Mouse (Mus musculus) v-Abl transformed pro-B cells (cell line): ENCODE measurements around the gene Bak1.

ENCODE experiments used
- in situ Hi-C, 2 experiments: fragments of 400-800 bp; cut with MboI; formaldehyde crosslinking; loops; one replicate each; pipeline ENCODE4 v1.15.1; 2025; ENCODE audit not compliant: unreplicated experiment in 2 of 2

Gene Bak1

DNA sequence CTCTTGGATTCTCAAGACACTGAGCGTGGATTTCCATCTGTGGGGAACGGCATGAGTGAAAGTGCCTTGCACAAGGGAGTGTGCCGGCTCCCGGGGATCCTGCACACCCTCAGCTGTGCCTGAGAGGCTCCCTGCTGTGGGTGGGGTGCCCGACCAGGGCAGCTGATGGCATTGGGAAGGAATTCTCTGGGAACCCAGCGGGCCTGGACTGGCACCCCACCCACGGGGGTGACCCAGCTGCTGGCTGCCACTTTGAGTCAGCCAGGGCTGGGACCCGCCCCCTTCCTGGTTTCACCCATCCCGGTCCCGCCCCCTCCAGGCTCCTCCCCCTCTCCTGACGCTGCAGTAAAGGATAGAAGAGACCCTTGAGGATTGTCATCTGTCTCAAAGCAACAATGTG lies 22.7 kb upstream of the Bak1 start:
- in situ Hi-C loops: no loop called here

DNA sequence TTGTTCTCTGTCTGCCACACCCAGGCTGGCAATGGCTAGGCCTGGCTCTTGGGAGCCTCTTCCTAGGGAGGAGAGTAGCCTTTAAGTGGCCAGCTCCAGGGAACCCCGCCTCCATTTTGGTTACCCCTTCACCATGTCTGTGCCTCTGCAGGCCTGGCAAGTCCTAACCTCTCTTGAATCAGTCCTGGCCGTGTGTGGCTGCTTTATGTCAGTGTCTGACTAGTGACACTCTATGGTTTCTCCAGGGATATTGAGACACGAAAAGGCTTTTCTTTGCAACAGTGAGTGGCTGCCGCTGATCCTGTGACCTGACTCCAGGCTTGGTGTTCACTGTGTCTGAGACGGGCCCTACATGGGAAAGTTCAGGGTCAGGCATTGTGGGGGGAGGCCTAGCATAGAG lies 22.0 kb upstream of the Bak1 start:
- in situ Hi-C loops: no loop called here

DNA sequence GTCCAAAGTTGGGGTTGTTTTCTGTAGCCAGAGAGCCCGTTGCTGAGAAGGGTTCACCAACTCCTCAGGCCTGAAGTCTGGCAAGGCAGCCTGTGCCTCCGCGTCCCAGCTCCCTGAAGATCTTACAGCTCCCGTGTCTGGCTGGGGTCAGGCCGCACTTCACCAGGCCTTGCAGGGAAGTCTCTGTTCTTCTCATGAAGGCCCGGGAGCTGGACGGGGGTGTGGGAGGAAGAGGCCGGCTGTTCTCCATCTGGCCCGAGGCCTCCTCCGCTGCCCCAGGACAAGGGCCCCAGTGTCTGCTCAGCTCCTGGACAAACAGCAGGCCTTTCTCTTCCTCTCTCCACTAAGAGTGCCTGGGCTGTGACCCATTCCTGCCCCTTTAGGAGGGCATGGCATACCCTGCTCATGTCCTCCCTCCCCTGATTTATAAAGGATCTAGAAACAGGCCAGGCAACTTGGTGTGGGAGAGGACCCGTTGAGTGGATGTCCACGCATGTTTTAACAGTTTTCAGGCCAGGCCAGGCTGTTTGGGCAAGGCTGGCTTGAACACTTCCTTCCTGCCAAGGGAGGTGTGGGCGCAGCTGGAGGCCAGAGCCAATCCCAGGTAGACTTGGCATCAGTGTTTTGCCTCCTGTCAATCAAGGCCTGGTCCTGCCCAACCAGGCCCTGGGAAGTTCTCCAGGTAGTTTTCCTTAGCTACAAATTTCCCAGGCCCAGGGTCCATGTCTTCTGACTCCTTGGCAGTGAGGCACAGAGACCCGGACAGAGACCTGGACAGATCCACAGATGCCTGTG lies 19.8 kb upstream of the Bak1 start:
- in situ Hi-C loops: loop anchor here in 1 of 2 experiments (25.0 kb wide), 1 partner anchor 1464 kb away; the partner anchor contains the start of gene Fkbp5

DNA sequence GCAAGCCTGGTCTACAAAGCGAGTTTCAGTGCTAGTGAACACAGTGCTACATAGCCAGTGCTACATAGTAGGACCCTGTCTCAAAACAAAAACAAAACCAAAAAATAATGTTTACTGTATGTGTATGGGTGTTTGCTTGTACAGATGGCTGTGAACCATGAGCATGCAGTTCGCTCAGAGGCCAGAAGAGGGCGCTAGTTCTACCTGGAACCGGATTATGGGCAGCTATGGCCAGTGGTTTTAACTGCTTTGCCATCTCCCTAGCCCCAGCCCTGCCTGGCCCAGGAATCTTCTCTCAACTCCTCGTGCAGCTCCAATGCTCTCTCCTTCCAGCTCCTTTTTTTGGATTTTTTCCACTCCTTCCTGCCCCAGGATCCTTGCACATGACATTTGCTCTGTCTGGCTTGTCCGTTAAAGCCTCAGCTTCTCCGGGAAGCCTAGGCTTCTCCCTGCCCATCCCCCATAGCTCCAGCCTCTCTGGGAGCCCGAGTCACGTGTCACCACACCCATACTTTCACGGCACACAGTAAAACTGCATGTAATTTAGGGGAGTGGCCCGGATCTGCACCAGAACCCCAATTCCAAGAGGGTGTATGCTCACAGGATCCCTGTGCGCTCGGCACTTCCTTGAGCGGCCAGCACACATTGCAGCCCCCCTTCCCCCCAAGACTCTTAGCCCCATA lies 19.1 kb upstream of the Bak1 start:
- in situ Hi-C loops: loop anchor here in 1 of 2 experiments (25.0 kb wide), 1 partner anchor 1464 kb away; the partner anchor contains the start of gene Fkbp5

DNA sequence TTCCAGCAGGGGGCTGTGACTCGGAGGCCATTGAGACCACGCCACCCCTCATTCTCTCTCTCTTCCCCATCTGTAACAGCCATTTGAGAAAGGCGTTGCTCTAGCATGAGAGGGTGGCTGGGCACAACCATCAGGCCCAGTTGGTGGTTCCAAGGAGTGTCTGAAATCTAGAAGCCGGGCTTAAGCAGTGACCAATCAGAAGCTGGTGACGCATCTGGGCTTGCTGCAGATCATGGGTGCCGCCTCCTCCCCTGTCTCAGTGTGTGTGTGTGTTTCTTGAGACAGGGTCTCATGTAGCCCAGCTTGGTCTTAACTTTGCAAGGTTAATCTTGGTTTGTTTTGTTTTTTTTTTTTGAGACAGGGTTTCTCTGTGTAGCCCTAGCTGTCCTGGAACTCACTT lies 16.4 kb upstream of the Bak1 start:
- in situ Hi-C loops: loop anchor here in 1 of 2 experiments (25.0 kb wide), 1 partner anchor 1467 kb away; the partner anchor contains the start of gene Fkbp5

DNA sequence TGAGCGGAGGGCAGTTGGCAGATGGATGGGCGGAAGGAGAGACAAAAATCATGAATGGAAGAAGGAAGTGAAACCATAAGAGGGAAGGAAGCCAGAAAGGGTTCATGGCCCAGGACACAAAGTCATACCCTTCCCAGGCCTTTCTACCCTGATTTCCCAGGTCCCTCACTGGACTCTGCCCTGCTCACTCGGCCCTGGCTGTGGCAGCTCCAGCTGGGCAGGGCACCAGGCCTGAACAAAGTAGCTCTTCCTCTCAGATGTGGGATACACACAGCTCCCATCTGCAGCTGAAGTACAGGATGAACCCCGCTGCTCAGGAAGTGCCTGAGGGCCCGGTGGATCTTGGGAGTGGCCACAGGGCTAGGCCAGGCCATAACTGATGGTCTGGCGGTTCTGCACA lies 14.0 kb upstream of the Bak1 start:
- in situ Hi-C loops: loop anchor here in 1 of 2 experiments (25.0 kb wide), 1 partner anchor 1469 kb away; the partner anchor contains the start of gene Fkbp5

DNA sequence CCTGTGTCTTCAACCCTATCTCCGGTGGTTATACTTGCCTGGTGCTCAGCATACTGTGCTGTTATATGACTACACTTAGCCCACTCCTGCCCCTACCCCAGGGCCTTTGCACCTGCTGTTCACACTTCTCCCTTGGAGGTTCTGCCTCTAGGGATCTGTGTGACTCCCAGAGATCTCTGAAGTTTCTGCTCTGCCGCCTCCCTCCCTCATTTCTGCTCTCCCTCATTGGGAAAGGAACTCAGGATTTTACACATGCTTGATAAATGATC lies 12.9 kb upstream of the Bak1 start:
- in situ Hi-C loops: loop anchor here in 1 of 2 experiments (25.0 kb wide), 1 partner anchor 1471 kb away; the partner anchor contains the start of gene Fkbp5

DNA sequence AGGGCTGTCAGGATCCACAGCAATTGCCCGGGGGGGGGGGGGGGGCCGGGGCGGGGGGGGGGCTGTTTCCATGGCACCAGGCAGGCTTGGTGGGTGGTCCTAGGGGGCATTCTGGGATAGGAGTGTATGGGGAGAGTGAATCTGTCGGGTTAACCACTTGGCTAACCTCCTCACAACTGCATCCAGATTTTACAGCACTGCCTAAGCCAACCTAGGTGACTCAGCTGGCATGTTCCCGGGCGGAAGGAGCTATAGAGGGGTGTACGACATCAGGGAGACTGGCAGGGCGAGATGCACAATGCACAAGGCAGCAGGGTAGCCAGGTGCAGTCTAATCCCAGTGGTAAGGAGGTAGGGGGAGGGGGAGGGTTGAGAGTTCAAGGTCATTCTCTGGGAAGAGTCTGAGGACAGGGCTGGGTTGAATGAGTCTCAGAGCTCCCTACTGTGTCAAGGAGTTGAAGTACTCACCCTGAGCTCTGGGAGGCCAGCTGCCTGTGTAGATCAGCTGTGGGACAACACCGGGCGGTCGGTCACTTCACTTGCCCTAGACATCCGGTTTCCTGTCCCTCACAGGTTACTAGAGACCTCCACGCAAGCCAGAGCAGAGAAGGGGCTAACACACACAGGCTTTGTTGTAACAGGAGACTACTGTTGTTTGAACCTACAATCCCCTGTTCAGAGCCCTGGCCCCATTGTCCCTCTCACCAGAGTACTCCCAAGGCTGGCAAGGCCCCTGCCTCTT lies 12.4 kb upstream of the Bak1 start:
- in situ Hi-C loops: loop anchor here in 1 of 2 experiments (25.0 kb wide), 1 partner anchor 1471 kb away; the partner anchor contains the start of gene Fkbp5

DNA sequence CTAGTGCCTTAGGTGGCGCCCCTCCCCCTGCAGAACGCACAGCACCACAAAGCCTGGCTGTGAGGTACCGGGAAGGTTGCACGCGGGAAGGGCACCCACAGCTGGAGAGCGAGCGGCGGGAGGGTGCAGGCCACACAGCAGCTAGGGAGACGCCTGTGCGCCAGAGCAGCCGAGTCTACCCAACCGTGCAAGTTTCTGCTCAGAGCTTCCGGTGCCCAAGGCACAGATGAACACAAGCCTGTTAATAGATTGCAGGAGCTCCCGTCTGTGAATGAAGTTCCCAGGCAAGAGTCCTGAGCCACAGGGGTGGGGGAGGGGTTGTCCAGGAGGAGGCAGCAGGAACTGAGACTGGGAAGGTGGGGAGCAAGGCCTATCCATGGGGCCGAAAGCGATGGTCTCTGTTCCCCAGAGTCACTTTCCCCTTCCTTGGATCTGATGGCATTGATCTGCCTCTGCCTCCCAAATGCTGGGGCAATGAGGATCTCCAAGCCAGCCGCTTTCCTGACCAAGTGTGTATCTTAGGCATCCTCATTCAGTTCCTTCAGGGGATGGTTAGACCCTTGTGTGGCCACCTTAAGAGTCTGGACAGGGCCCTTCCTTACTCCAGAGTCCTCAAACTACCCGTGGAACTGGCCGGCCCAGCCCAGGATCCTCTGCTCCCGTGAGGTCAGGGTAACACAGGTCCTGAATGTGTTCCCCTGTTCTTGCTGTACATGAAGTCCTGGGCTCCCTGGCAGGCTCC lies 11.7 kb upstream of the Bak1 start:
- in situ Hi-C loops: loop anchor here in 1 of 2 experiments (25.0 kb wide), 1 partner anchor 1472 kb away; the partner anchor contains the start of gene Fkbp5

DNA sequence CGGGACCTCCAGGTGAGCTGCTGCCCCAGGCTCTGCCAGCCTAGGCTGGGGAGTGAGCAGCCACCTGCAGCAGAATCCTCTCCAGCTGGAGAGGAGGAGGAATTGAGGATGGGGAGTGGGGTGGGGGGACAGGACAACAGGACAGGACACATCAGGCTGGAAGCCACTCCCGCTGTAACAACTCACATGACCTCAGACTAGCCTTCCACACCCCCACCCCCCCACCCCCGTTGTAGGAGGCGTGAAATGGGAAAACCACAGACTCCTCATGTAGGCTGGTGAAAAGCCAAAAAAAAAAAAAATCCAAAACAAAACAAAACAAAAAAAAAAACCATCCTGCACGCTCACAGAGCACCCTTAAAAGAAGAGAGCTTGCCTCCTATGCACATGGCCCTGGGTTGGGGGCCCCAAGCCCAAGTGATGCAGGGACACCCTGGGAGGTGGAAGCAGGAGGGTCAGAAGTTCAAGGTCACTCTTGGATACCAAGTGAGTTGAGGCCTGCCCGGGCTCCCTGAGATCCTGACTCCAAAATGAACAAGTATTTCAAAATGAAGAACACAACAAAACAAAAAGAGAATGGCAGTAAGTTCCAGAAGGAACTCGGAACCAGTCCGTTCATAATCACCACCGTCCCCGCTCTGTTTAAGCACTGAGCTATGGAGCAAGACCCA lies 10.8 kb upstream of the Bak1 start:
- in situ Hi-C loops: loop anchor here in 1 of 2 experiments (25.0 kb wide), 1 partner anchor 1473 kb away; the partner anchor contains the start of gene Fkbp5

DNA sequence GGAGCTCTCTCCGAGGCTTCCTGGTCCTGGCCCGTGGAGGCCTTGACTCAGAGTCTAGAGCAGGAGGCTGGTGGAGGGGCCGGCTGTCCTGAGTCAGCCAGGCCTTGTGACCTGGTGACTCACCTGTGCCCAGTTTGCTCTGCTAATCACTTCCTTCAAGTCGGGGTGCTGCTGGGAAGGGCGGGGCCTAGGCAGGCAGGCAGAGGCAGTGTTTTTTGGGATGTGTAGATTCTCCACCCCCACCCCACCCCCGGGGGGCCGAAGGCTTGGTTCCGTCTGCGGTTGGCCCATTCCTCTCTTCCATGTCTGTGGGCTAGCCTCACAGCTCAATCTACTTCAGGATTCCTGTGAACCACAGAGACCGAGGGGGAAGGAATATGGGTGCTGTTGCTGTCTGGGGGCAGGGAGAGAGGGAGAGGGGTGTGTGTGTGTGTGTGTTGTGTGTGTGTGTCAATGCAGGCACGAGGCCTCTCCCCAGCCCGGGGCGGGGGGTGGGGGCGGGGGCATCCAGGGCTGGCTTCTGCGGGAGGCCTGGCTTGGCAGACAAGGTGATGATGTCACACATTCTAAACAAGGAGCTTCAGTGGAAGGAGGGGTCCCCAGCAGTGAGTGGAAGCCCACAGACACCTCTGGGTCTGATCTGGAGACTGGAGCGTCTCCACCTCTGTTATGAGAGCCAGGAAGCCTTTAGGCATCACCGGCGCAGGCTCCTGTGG lies 9.7 kb upstream of the Bak1 start:
- in situ Hi-C loops: loop anchor here in 1 of 2 experiments (25.0 kb wide), 1 partner anchor 1474 kb away; the partner anchor contains the start of gene Fkbp5

DNA sequence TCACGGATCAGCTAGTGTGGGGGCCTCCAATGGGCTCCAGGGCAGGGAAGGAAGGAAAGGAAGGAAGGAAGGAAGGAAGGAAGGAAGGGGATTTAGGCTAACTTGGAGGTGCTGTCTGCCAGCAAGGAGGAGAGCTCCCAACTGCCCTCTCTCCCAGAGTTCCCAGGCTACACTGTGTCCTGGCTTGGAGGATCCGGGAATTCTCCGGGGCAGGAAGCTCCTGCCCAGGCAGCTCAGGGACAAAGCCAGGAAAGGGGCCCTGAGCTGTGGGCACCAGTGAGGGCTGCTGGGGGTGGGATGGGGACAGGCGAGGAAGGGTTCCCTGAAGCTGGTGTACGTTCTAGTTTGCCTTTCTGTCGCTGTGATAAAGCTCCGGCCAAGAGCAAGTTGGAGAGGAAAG lies 7.7 kb upstream of the Bak1 start:
- in situ Hi-C loops: loop anchor here in 1 of 2 experiments (25.0 kb wide), 1 partner anchor 1476 kb away; the partner anchor contains the start of gene Fkbp5

DNA sequence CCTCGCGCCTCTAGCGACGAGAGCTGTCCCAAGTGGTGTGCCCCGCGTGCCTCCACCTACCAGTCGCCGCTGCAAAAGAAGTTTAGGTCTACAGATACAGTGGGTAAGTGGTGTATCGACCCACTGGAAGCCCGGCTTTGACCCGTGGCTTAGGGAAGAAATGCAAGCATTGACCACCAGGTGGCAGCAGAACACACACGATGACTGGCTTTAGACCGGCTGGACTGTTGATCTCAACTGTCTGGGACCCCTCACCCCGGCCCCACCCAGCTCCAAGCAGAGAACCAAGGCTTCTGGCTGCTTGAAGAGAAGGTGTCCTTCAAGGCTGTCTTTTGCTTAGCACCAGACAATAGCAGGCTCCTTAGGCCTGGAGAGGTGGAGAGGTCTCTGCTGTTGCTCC lies 4.1 kb upstream of the Bak1 start:
- in situ Hi-C loops: loop anchor here (5.0 to 25.0 kb wide), 2 partner anchors 54 to 1479 kb away; partner anchors contain the start of gene Fkbp5 (in 1 of the 2)

DNA sequence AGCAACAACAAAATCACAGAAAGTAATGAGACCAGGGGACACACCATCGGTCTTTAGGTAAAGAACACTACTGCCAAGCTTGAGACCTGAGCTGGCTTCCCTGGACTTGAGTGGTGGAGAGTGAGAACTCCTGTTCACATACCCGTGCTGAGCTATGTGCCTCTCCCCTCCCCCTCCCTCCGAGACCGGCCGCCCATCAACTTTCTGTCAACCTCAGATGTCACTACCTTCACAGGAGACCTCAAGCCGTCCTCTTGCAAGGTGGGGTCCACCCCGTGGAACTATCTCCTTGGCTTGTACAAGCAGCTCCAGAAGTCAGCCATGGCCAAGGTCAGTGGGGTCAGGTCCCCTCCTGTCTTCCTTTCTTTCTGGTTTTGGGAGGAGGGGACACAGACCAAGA lies 3.5 kb upstream of the Bak1 start:
- in situ Hi-C loops: loop anchor here (5.0 to 25.0 kb wide), 2 partner anchors 55 to 1480 kb away; partner anchors contain the start of gene Fkbp5 (in 1 of the 2)

DNA sequence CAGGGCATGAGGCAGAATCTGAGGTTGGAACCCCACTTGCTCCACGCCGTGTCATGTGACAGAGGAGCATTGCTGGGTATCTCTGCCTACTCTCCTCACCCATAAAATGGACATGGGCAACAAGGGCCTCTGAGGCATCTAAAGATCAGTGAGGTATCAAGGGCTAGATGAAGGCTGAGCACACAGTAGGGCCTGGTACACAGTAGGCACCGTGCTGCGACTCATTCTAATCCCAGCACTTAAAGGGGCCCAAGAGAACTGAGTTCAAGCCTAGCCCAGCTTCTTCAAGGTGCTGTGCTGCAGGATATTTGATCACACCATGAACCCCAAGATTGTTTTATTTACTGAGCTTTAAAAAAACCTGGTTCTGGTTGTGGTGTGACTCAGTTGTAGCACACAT lies 2.1 kb upstream of the Bak1 start:
- in situ Hi-C loops: loop anchor here (5.0 to 25.0 kb wide), 2 partner anchors 56 to 1481 kb away; partner anchors contain the start of gene Fkbp5 (in 1 of the 2)

DNA sequence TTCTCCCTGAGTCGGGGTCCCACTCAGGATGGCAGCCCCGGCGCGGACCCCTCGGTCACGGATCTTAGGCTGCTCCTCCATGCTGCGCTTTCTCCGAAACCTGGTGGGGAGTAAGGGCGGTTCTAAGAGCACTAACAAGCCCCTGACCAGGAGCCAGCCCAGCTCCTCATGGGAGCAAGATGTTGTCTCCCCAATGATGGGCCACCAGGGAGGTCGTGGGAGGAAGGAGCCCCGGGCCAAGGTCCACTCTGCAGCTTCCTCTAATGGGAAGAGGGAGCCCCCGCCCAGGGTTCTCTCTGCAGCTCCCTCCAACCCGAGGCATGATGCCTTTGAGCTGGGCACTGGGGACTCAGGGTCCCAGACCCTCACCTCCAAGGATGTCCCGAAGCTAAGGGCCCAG lies 622 bp upstream of the Bak1 start:
- in situ Hi-C loops: loop anchor here in 1 of 2 experiments (25.0 kb wide), 1 partner anchor 1483 kb away; the partner anchor contains the start of gene Fkbp5

DNA sequence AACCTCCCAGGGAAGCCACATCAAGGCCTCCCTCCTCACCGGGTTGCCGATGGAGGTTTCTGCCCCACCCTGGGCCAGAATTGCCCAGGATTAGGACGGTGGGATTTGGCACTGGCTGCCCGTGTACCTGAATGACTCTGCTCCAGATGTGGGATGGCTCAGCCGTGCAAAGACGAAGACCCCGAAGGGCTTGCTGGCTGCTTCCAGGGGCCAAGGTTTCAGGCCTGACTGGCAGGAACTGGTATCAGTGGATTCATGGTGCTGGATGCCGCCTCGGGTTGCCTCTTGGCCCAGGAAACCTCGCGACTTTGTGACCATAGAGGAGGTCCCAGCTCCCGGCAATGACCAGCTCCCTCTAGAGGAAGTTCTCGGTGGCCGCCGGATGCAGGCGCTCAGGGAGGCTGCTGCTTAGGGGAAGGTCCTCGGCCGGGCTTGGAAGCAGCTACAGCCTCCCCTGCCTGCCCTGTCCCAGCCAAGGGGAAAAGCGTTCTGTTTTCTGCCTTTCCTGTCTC lies 469 bp downstream of the Bak1 start:
- in situ Hi-C loops: loop anchor here in 1 of 2 experiments (25.0 kb wide), 1 partner anchor 1484 kb away; the partner anchor contains the start of gene Fkbp5
